Mouse (Mus musculus) hindbrain, embryonic 13.5 days (tissue): ENCODE measurements around the gene Habp4. TPM values are rescaled to one million over a fixed set of nuclear protein-coding genes. Genes with fewer than 3 reads are reported as not detected.

ENCODE experiments used
- ATAC-seq: fragments of 200-750 bp; cut with Nextera tagmentation; 2 replicates; pipeline ENCODE4 v1.8.0; 2017; ENCODE audit warnings: moderate TSS enrichment; ENCODE audit not compliant: low FRiP score
- H3K27ac ChIP-seq: fragments of 300-500 bp; sonication (generic); 2 replicates; pipeline ENCODE4 v1.5.1; 2015; ENCODE audit warnings: inconsistent platforms, mild to moderate bottlenecking, moderate library complexity
- H3K27me3 ChIP-seq: fragments of 300-500 bp; sonication (generic); 2 replicates; pipeline ENCODE4 v1.6.1; 2015; ENCODE audit warnings: mild to moderate bottlenecking, inconsistent platforms
- H3K36me3 ChIP-seq: fragments of 300-500 bp; sonication (generic); 2 replicates; pipeline ENCODE4 v1.6.1; 2015; ENCODE audit warnings: mild to moderate bottlenecking, inconsistent platforms
- H3K4me1 ChIP-seq: fragments of 300-500 bp; sonication (generic); replicated peaks from 2 replicates; pipeline ENCODE4 v1.6.1; 2015; ENCODE audit warnings: inconsistent platforms
- H3K4me2 ChIP-seq: fragments of 300-500 bp; sonication (generic); 2 replicates; pipeline ENCODE4 v1.6.1; 2015; ENCODE audit warnings: inconsistent platforms, mild to moderate bottlenecking, moderate library complexity
- H3K4me3 ChIP-seq: fragments of 300-500 bp; sonication (generic); 2 replicates; pipeline ENCODE4 v1.5.1; 2015; ENCODE audit warnings: mild to moderate bottlenecking, inconsistent platforms
- H3K9ac ChIP-seq: fragments of 300-500 bp; sonication (generic); 2 replicates; pipeline ENCODE4 v1.6.1; 2015; ENCODE audit warnings: mild to moderate bottlenecking, inconsistent platforms
- H3K9me3 ChIP-seq: fragments of 300-500 bp; sonication (generic); 2 replicates; pipeline ENCODE4 v1.6.1; 2016; ENCODE audit warnings: inconsistent platforms
- whole genome bisulfite sequencing: fragments of 180-500 bp; shearing (Covaris S2); methylation state at CpG from one replicate; pipeline ENCODE4 v1.1.7; 2015; 5-methylcytosine and 5-hydroxymethylcytosine counted together
- polyA plus RNA-seq: library from polyadenylated mRNA; unstranded; fragments of >200 nt; fragmentation: Nextera tagmentation; extraction: Ambion mirVana; gene quantifications from 2 replicates; pipeline ENCODE4 v1.2.1, GENCODE M21; 2015

The Habp4 gene
- polyA plus RNA-seq, 1 experiment from 2014 or later, result 29.9 TPM

GRCm38 (mm10) chr13:64208146-64208545 is 46.5 kb downstream of the Habp4 start:
- Histone ChIP-seq H3K9me3 (no peaks in the 10 kb centered on the region), H3K4me2 (no peak overlapping the region), H3K36me3 (no peaks in the 10 kb centered on the region; the same call in 1 of the 2 replicates), H3K27ac (no peak overlapping the region), H3K4me1 (no peaks in the 10 kb centered on the region), H3K4me3 (no peak overlapping the region), H3K27me3 (no peaks in the 10 kb centered on the region), H3K9ac (no peak overlapping the region)
- no peak for ATAC-seq
- WGBS, result 88% methylated on average over 6 of the region's 6 CpGs

- H3K27ac ChIP-seq, result no peak overlapping the region
- H3K9ac ChIP-seq, result no peak overlapping the region
- no peaks in the 10 kb centered on the region for H3K36me3 ChIP-seq
- no peak overlapping the region for H3K4me2 ChIP-seq
- H3K27me3 ChIP-seq, result no peaks in the 10 kb centered on the region
- WGBS, result 91% methylated on average over 5 of the region's 5 CpGs
- ATAC-seq, result no peak
- no peaks in the 10 kb centered on the region; the same call in 1 of the 2 replicates for H3K4me1 ChIP-seq
- H3K4me3 ChIP-seq, result no peak overlapping the region
- H3K9me3 ChIP-seq, result no peaks in the 10 kb centered on the region
Observed at GRCm38 (mm10) chr13:64211995-64212603, 50.5 kb downstream of the Habp4 start.

DNA sequence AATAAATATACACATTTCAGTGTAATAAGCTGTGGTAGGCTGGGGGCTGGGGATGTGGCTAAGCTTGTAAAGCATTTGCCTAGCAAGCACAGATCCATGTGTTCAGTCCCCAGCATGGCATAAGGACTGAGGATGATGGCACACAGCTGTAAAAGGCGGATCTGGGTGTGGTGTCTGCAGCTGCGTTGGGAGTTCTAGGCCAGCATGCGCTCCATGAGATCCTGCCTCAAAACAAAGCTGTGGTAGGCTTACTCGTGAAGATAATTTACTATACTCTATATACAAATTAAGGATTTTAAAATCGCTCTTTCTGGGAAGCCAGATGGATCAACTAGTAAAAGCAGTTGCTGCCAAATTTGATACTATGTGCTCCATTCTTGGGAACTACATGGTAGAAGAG is 53.3 kb downstream of the Habp4 start:
- H3K27me3 ChIP-seq, result no peaks in the 10 kb centered on the region
- ATAC-seq, result no peak
- no peak overlapping the region for H3K4me2 ChIP-seq
- over 99% methylated on average over 5 of the region's 5 CpGs for WGBS
- no peaks in the 10 kb centered on the region; the same call in 1 of the 2 replicates for H3K4me1 ChIP-seq
- no peaks in the 10 kb centered on the region for H3K36me3 ChIP-seq
- H3K4me3 ChIP-seq, result no peak overlapping the region
- H3K9me3 ChIP-seq, result no peaks in the 10 kb centered on the region
- no peak overlapping the region for H3K9ac ChIP-seq
- H3K27ac ChIP-seq, result no peak overlapping the region

GRCm38 (mm10) chr13:64225738-64226137 is 64.1 kb downstream of the Habp4 start:
- Histone ChIP-seq H3K9ac (no peak overlapping the region), H3K4me1 (no peaks in the 10 kb centered on the region), H3K36me3 (no peaks in the 10 kb centered on the region), H3K4me2 (no peak overlapping the region), H3K9me3 (no peaks in the 10 kb centered on the region), H3K4me3 (no peak overlapping the region), H3K27ac (no peak overlapping the region), H3K27me3 (no peaks in the 10 kb centered on the region)
- WGBS, result 88% methylated on average over 3 of the region's 3 CpGs
- no peak for ATAC-seq

GRCm38 (mm10) chr13:64226725-64227124 is 65.1 kb downstream of the Habp4 start:
- 92% methylated on average over 4 of the region's 4 CpGs for whole genome bisulfite sequencing
- no peaks in the 10 kb centered on the region for H3K9me3 ChIP-seq
- no peak overlapping the region for H3K4me2 ChIP-seq
- ATAC-seq, result no peak
- no peaks in the 10 kb centered on the region for H3K36me3 ChIP-seq
- H3K9ac ChIP-seq, result no peak overlapping the region
- no peak overlapping the region for H3K4me3 ChIP-seq
- H3K27ac ChIP-seq, result no peak overlapping the region
- no peaks in the 10 kb centered on the region for H3K27me3 ChIP-seq
- H3K4me1 ChIP-seq, result no peaks in the 10 kb centered on the region

- Histone ChIP-seq H3K36me3 (no peaks in the 10 kb centered on the region), H3K4me3 (no peak overlapping the region), H3K4me2 (no peak overlapping the region), H3K9me3 (no peaks in the 10 kb centered on the region), H3K9ac (no peak overlapping the region), H3K27me3 (no peaks in the 10 kb centered on the region), H3K27ac (no peak overlapping the region), H3K4me1 (no peaks in the 10 kb centered on the region)
- WGBS, result 91% methylated on average over 4 of the region's 4 CpGs
- no peak for ATAC-seq
Observed at GRCm38 (mm10) chr13:64233139-64233538, 71.5 kb downstream of the Habp4 start.

DNA sequence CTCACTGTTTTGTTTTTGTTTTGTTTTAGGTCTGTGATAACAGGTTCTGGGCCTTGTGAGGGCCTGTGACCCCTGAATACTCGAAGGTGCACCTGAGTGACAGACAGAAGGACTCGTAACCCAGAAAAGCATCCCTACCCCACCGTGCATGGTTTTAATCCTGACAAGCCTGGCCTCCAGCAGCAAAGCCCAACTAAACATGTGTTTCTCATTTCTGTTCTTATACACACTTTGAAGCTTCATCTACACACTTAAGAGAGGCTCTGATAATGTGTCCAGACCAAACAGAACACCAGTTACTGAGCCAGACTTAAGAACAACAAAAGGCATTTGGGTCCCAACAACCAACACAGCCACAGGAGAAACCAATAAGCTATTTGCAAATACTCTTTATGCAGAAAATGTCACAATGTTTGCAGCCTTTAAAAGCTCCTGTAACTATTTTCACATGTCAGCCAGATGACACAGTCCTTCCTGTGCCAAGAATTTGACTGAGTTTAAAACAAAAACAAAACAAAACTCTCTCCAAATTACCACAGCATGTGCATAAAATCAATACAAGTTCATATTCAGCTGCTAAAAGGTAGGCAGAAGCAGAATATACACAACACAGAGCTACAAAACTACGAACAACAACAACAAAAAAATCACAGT is 73.6 kb downstream of the Habp4 start:
- Histone ChIP-seq H3K4me2 (no peak overlapping the region), H3K4me1 (no peaks in the 10 kb centered on the region), H3K27me3 (no peaks in the 10 kb centered on the region), H3K9ac (no peak overlapping the region), H3K27ac (no peak overlapping the region), H3K36me3 (no peaks in the 10 kb centered on the region), H3K9me3 (no peaks in the 10 kb centered on the region), H3K4me3 (no peak overlapping the region)
- no peak for ATAC-seq
- 79% methylated on average over 4 of the region's 4 CpGs for WGBS

GRCm38 (mm10) chr13:64235777-64236176 is 74.2 kb downstream of the Habp4 start:
- Histone ChIP-seq H3K4me3 (no peak overlapping the region), H3K9ac (no peak overlapping the region), H3K27me3 (no peaks in the 10 kb centered on the region), H3K36me3 (no peaks in the 10 kb centered on the region), H3K9me3 (no peaks in the 10 kb centered on the region), H3K4me1 (no peaks in the 10 kb centered on the region), H3K27ac (no peak overlapping the region), H3K4me2 (no peak overlapping the region)
- no peak for ATAC-seq
- WGBS, result 77% methylated on average over 3 of the region's 3 CpGs

Other genes starting within 250 kb of the Habp4 start
- not detected in 2 replicates for gene Hsd17b3, start 72.6 kb upstream of the Habp4 start, polyA plus RNA-seq
- 2.5 and 3.1 TPM in 2 replicates for gene Slc35d2, start 32.5 kb upstream of the Habp4 start, polyA plus RNA-seq
- 5.7 and 6.6 TPM in 2 replicates for gene Zfp367, start 8.6 kb upstream of the Habp4 start, polyA plus RNA-seq
- 4.2 and 4.3 TPM in 2 replicates for gene Cdc14b, start 113.5 kb downstream of the Habp4 start, polyA plus RNA-seq
- 15.8 and 16.7 TPM in 2 replicates for gene Aaed1, start 150.9 kb downstream of the Habp4 start, polyA plus RNA-seq
- 129 and 131 TPM in 2 replicates for gene Ctsl, start 209.1 kb downstream of the Habp4 start, polyA plus RNA-seq